Mouse (Mus musculus): ENCODE measurements around the gene Krtap9-3. TPM values are rescaled to one million over a fixed set of nuclear protein-coding genes. Genes with fewer than 3 reads are reported as not detected.

Krtap9-3 gene
- not detected in 2 replicates for polyA plus RNA-seq (2012; rRNA removed; ENCODE audit: low replicate concordance)

GRCm38 (mm10) chr11:99597742-99598141 is at the start of gene Krtap9-3:
TSS of gene Krtap9-3 (minus strand) at chr11:99598105.

GRCm38 (mm10) chr11:99643635-99644139 is 45.8 kb upstream of the Krtap9-3 start, which contains the start of gene Krtap4-7:
TSS of gene Krtap4-7 (minus strand) at chr11:99644089.

GRCm38 (mm10) chr11:99634653-99635134 is 36.8 kb upstream of the Krtap9-3 start, which contains the start of gene Krtap4-2:
TSS of gene Krtap4-2 (minus strand) at chr11:99635084.

GRCm38 (mm10) chr11:99628138-99628537 is 30.2 kb upstream of the Krtap9-3 start, which contains the start of gene Krtap4-1:
TSS of gene Krtap4-1 (minus strand) at chr11:99628238.

GRCm38 (mm10) chr11:99620335-99620734 is 22.4 kb upstream of the Krtap9-3 start, which contains the start of gene Gm11562:
TSS of gene Gm11562 (minus strand) at chr11:99620435.

GRCm38 (mm10) chr11:99614796-99615363 is 17.0 kb upstream of the Krtap9-3 start, which contains the start of gene Krtap2-4:
TSS of gene Krtap2-4 (minus strand) at chr11:99614846.

GRCm38 (mm10) chr11:99610089-99610488 is 12.2 kb upstream of the Krtap9-3 start, which contains the start of gene Gm11937:
TSS of gene Gm11937 (minus strand) at chr11:99610189.

GRCm38 (mm10) chr11:99603208-99603607 is 5.3 kb upstream of the Krtap9-3 start, which contains the start of gene Gm11938:
TSS of gene Gm11938 (minus strand) at chr11:99603308.

GRCm38 (mm10) chr11:99590981-99591380 is 6.9 kb downstream of the Krtap9-3 start, which contains the start of gene Krtap1-3:
TSS of gene Krtap1-3 (minus strand) at chr11:99591339.

GRCm38 (mm10) chr11:99583245-99583704 is 14.6 kb downstream of the Krtap9-3 start, which contains the start of gene Krtap1-4:
TSS of gene Krtap1-4 (minus strand) at chr11:99583654.

GRCm38 (mm10) chr11:99580636-99581035 is 17.3 kb downstream of the Krtap9-3 start, which contains the start of gene Krtap1-5:
TSS of gene Krtap1-5 (minus strand) at chr11:99581016.

GRCm38 (mm10) chr11:99566530-99566929 is 31.4 kb downstream of the Krtap9-3 start, which contains the start of gene Krtap3-1:
TSS of gene Krtap3-1 (minus strand) at chr11:99566630.

GRCm38 (mm10) chr11:99559366-99559765 is 38.5 kb downstream of the Krtap9-3 start, which contains the start of gene Gm11939:
TSS of gene Gm11939 (minus strand) at chr11:99559466.

GRCm38 (mm10) chr11:99556753-99557152 is 41.2 kb downstream of the Krtap9-3 start, which contains the start of gene Krtap3-2:
TSS of gene Krtap3-2 (minus strand) at chr11:99556853.

GRCm38 (mm10) chr11:99550765-99551164 is 47.1 kb downstream of the Krtap9-3 start, which contains the start of gene Krtap3-3:
TSS of gene Krtap3-3 (minus strand) at chr11:99550865.

Other genes with a start within 250 kb of the Krtap9-3 start
- gene Krt27, start 247.0 kb downstream of the Krtap9-3 start, polyA plus RNA-seq (2012; rRNA removed; ENCODE audit: low replicate concordance) = not detected in 2 replicates
- gene Krt28, start 223.2 kb downstream of the Krtap9-3 start, polyA plus RNA-seq (2012; rRNA removed; ENCODE audit: low replicate concordance) = 0.09 and 0.12 TPM in 2 replicates
- 0.95 and 1.5 TPM in 2 replicates for gene Krt10, start 208.7 kb downstream of the Krtap9-3 start, polyA plus RNA-seq (2012; rRNA removed; ENCODE audit: low replicate concordance)
- 0.48 TPM in 1 of 2 replicates, not detected in the other for gene Krt12, start 175.8 kb downstream of the Krtap9-3 start, polyA plus RNA-seq (2012; rRNA removed; ENCODE audit: low replicate concordance)
- gene Krt20, start 160.0 kb downstream of the Krtap9-3 start, polyA plus RNA-seq (2012; rRNA removed; ENCODE audit: low replicate concordance) = 0.21 and 0.69 TPM in 2 replicates
- gene Krt23, start 105.0 kb downstream of the Krtap9-3 start, polyA plus RNA-seq (2012; rRNA removed; ENCODE audit: low replicate concordance) = 7.2 TPM in 1 of 2 replicates, not detected in the other
- 0.33 TPM in 1 of 2 replicates, not detected in the other for gene Krt39, start 76.8 kb downstream of the Krtap9-3 start, polyA plus RNA-seq (2012; rRNA removed; ENCODE audit: low replicate concordance)
- gene Krt40, start 54.9 kb downstream of the Krtap9-3 start, polyA plus RNA-seq (2012; rRNA removed; ENCODE audit: low replicate concordance) = not detected in 2 replicates
- gene Krtap3-3, start 47.2 kb downstream of the Krtap9-3 start, polyA plus RNA-seq (2012; rRNA removed; ENCODE audit: low replicate concordance) = not detected in 2 replicates
- gene Krtap3-2, start 41.3 kb downstream of the Krtap9-3 start, polyA plus RNA-seq (2012; rRNA removed; ENCODE audit: low replicate concordance) = not detected in 2 replicates
- gene Gm11939, start 38.6 kb downstream of the Krtap9-3 start, polyA plus RNA-seq (2012; rRNA removed; ENCODE audit: low replicate concordance) = not detected in 2 replicates
- gene Krtap3-1, start 31.5 kb downstream of the Krtap9-3 start, polyA plus RNA-seq (2012; rRNA removed; ENCODE audit: low replicate concordance) = not detected in 2 replicates
- not detected in 2 replicates for gene Krtap1-5, start 17.1 kb downstream of the Krtap9-3 start, polyA plus RNA-seq (2012; rRNA removed; ENCODE audit: low replicate concordance)
- gene Krtap1-4, start 14.5 kb downstream of the Krtap9-3 start, polyA plus RNA-seq (2012; rRNA removed; ENCODE audit: low replicate concordance) = not detected in 2 replicates
- gene Krtap1-3, start 6.8 kb downstream of the Krtap9-3 start, polyA plus RNA-seq (2012; rRNA removed; ENCODE audit: low replicate concordance) = not detected in 2 replicates
- not detected in 2 replicates for gene Gm11938, start 5.2 kb upstream of the Krtap9-3 start, polyA plus RNA-seq (2012; rRNA removed; ENCODE audit: low replicate concordance)
- not detected in 2 replicates for gene Gm11937, start 12.1 kb upstream of the Krtap9-3 start, polyA plus RNA-seq (2012; rRNA removed; ENCODE audit: low replicate concordance)
- gene Krtap2-4, start 16.7 kb upstream of the Krtap9-3 start, polyA plus RNA-seq (2012; rRNA removed; ENCODE audit: low replicate concordance) = not detected in 2 replicates
- gene Gm11562, start 22.3 kb upstream of the Krtap9-3 start, polyA plus RNA-seq (2012; rRNA removed; ENCODE audit: low replicate concordance) = not detected in 2 replicates
- not detected in 2 replicates for gene Krtap4-1, start 30.1 kb upstream of the Krtap9-3 start, polyA plus RNA-seq (2012; rRNA removed; ENCODE audit: low replicate concordance)
- not detected in 2 replicates for gene Krtap4-2, start 37.0 kb upstream of the Krtap9-3 start, polyA plus RNA-seq (2012; rRNA removed; ENCODE audit: low replicate concordance)
- not detected in 2 replicates for gene Krtap4-7, start 46.0 kb upstream of the Krtap9-3 start, polyA plus RNA-seq (2012; rRNA removed; ENCODE audit: low replicate concordance)
- gene Gm11555, start 52.1 kb upstream of the Krtap9-3 start, polyA plus RNA-seq (2012; rRNA removed; ENCODE audit: low replicate concordance) = not detected in 2 replicates
- gene Gm11563, start 60.9 kb upstream of the Krtap9-3 start, polyA plus RNA-seq (2012; rRNA removed; ENCODE audit: low replicate concordance) = not detected in 2 replicates
- not detected in 2 replicates for gene Krtap4-6, start 67.9 kb upstream of the Krtap9-3 start, polyA plus RNA-seq (2012; rRNA removed; ENCODE audit: low replicate concordance)
- not detected in 2 replicates for gene Gm14190, start 92.6 kb upstream of the Krtap9-3 start, polyA plus RNA-seq (2012; rRNA removed; ENCODE audit: low replicate concordance)
- not detected in 2 replicates for gene Gm14180, start 136.2 kb upstream of the Krtap9-3 start, polyA plus RNA-seq (2012; rRNA removed; ENCODE audit: low replicate concordance)
- gene Gm11595, start 174.8 kb upstream of the Krtap9-3 start, polyA plus RNA-seq (2012; rRNA removed; ENCODE audit: low replicate concordance) = not detected in 2 replicates
- gene Krtap4-8, start 182.6 kb upstream of the Krtap9-3 start, polyA plus RNA-seq (2012; rRNA removed; ENCODE audit: low replicate concordance) = not detected in 2 replicates
- gene Krtap4-9, start 187.1 kb upstream of the Krtap9-3 start, polyA plus RNA-seq (2012; rRNA removed; ENCODE audit: low replicate concordance) = not detected in 2 replicates
- not detected in 2 replicates for gene Gm11596, start 195.4 kb upstream of the Krtap9-3 start, polyA plus RNA-seq (2012; rRNA removed; ENCODE audit: low replicate concordance)
- gene Gm11569, start 200.8 kb upstream of the Krtap9-3 start, polyA plus RNA-seq (2012; rRNA removed; ENCODE audit: low replicate concordance) = not detected in 2 replicates
- gene Gm11554, start 206.3 kb upstream of the Krtap9-3 start, polyA plus RNA-seq (2012; rRNA removed; ENCODE audit: low replicate concordance) = not detected in 2 replicates
- not detected in 2 replicates for gene Krtap4-13, start 211.8 kb upstream of the Krtap9-3 start, polyA plus RNA-seq (2012; rRNA removed; ENCODE audit: low replicate concordance)
- not detected in 2 replicates for gene Gm11564, start 217.6 kb upstream of the Krtap9-3 start, polyA plus RNA-seq (2012; rRNA removed; ENCODE audit: low replicate concordance)
- gene 2300003K06Rik, start 240.0 kb upstream of the Krtap9-3 start, polyA plus RNA-seq (2012; rRNA removed; ENCODE audit: low replicate concordance) = not detected in 2 replicates